Mouse (Mus musculus): Measurements from ENCODE around the gene Atp13a2.

- TF ChIP-seq CTCF (IDR thresholded peaks at IDR 0.05; ENCODE audit: borderline replicate concordance, extremely low read depth, insufficient read depth, insufficient read length) (no peak), POLR2A (IDR thresholded peaks at IDR 0.05; ENCODE audit: borderline replicate concordance, extremely low read depth, insufficient read depth, insufficient read length, poor library complexity, severe bottlenecking) (no peak)
These were observed 27.5 kb upstream of the Atp13a2 start for GRCm38 (mm10) chr4:140959128-140959679.

All from brain, embryonic 14.5 days (tissue).